Mouse (Mus musculus): ENCODE measurements at regions not wholly inside any gene's neighbourhood (a gene's known extent, or its start where the extent isn't known, plus 50 kb on each side); places are given as distances from the start of the nearest gene placed in this dataset.
"Not testable (repeated sequence)": the region's sequence is repeated elsewhere in the genome, so short reads cannot be mapped to it uniquely, and the experiment has no call there.

GRCm38 (mm10) chr4:71454811-71455210 lies 303.0 kb downstream of the Gm11232 start:
- no peaks in the 10 kb centered on the region for H3K27me3 ChIP-seq (ENCODE audit: control insufficient read depth, insufficient read depth, low read length)
- no peak for DNase-seq (ENCODE audit: low spot score, missing footprints)
- no peak overlapping the region for H3K27ac ChIP-seq (ENCODE audit: low read depth, low read length)
- 0 out of 2 replicates have a peak, but pooled peaks have one; percentile 40 for ATAC-seq (ENCODE audit: low FRiP score)
- no peaks in the 10 kb centered on the region for H3K36me3 ChIP-seq (ENCODE audit: control insufficient read depth, insufficient read depth, low read length)
- no peak overlapping the region for H3K9ac ChIP-seq (ENCODE audit: low read length)
- H3K9me3 ChIP-seq (ENCODE audit: control insufficient read depth, low read length): no peaks in the 10 kb centered on the region
- H3K4me3 ChIP-seq (ENCODE audit: low read depth, low read length): no peak overlapping the region
- no peaks in the 10 kb centered on the region for H3K4me1 ChIP-seq (ENCODE audit: control insufficient read depth, insufficient read depth, low read length)
- no peak overlapping the region for H3K4me2 ChIP-seq
- 54% methylated on average over 3 of the region's 3 CpGs for WGBS

- Histone ChIP-seq H3K36me3 (ENCODE audit: control insufficient read depth, insufficient read depth, low read length) (no peaks in the 10 kb centered on the region), H3K27me3 (ENCODE audit: control insufficient read depth, insufficient read depth, low read length) (no peaks in the 10 kb centered on the region), H3K4me3 (ENCODE audit: low read depth, low read length) (no peak overlapping the region), H3K4me1 (ENCODE audit: control insufficient read depth, insufficient read depth, low read length) (no peaks in the 10 kb centered on the region), H3K27ac (ENCODE audit: low read depth, low read length) (no peak overlapping the region), H3K9me3 (ENCODE audit: control insufficient read depth, low read length) (no peaks in the 10 kb centered on the region), H3K4me2 (no peak overlapping the region), H3K9ac (ENCODE audit: low read length) (no peak overlapping the region)
- no peak for ATAC-seq (ENCODE audit: low FRiP score)
- 95% methylated on average over 3 of the region's 3 CpGs for WGBS
- no peak for DNase-seq (ENCODE audit: low spot score, missing footprints)
These were observed 304.3 kb downstream of the Gm11232 start for GRCm38 (mm10) chr4:71453499-71453898.

- Histone ChIP-seq H3K4me3 (ENCODE audit: low read depth, low read length) (no peak overlapping the region), H3K4me2 (no peak overlapping the region), H3K36me3 (ENCODE audit: control insufficient read depth, insufficient read depth, low read length) (no peaks in the 10 kb centered on the region), H3K9ac (ENCODE audit: low read length) (no peak overlapping the region), H3K27ac (ENCODE audit: low read depth, low read length) (no peak overlapping the region), H3K4me1 (ENCODE audit: control insufficient read depth, insufficient read depth, low read length) (no peaks in the 10 kb centered on the region), H3K27me3 (ENCODE audit: control insufficient read depth, insufficient read depth, low read length) (no peaks in the 10 kb centered on the region), H3K9me3 (ENCODE audit: control insufficient read depth, low read length) (no peaks in the 10 kb centered on the region)
- no peak for ATAC-seq (ENCODE audit: low FRiP score)
- 91% methylated on average over 2 of the region's 2 CpGs for WGBS
- DNase-seq (ENCODE audit: low spot score, missing footprints): no peak
These were observed 311.3 kb downstream of the Gm11232 start for GRCm38 (mm10) chr4:71446461-71446860.

- no peak overlapping the region for H3K27ac ChIP-seq (ENCODE audit: low read depth, low read length)
- H3K4me2 ChIP-seq: no peak overlapping the region
- DNase-seq (ENCODE audit: low spot score, missing footprints) (no peak), ATAC-seq (ENCODE audit: low FRiP score) (no peak)
- no peaks in the 10 kb centered on the region for H3K36me3 ChIP-seq (ENCODE audit: control insufficient read depth, insufficient read depth, low read length)
- WGBS: 94% methylated on average over 3 of the region's 3 CpGs
- H3K9me3 ChIP-seq (ENCODE audit: control insufficient read depth, low read length): no peaks in the 10 kb centered on the region
- H3K4me1 ChIP-seq (ENCODE audit: control insufficient read depth, insufficient read depth, low read length): no peaks in the 10 kb centered on the region
- H3K4me3 ChIP-seq (ENCODE audit: low read depth, low read length): no peak overlapping the region
- H3K27me3 ChIP-seq (ENCODE audit: control insufficient read depth, insufficient read depth, low read length): no peaks in the 10 kb centered on the region
- H3K9ac ChIP-seq (ENCODE audit: low read length): no peak overlapping the region
These were observed 326.4 kb downstream of the Gm11232 start for GRCm38 (mm10) chr4:71431245-71431929.

GRCm38 (mm10) chr4:71422121-71422520 lies 335.6 kb downstream of the Gm11232 start:
- H3K4me2 ChIP-seq; H3K27me3 ChIP-seq (ENCODE audit: control insufficient read depth, insufficient read depth, low read length); H3K4me1 ChIP-seq (ENCODE audit: control insufficient read depth, insufficient read depth, low read length); H3K4me3 ChIP-seq (ENCODE audit: low read depth, low read length); ATAC-seq (ENCODE audit: low FRiP score); H3K36me3 ChIP-seq (ENCODE audit: control insufficient read depth, insufficient read depth, low read length); H3K27ac ChIP-seq (ENCODE audit: low read depth, low read length); H3K9ac ChIP-seq (ENCODE audit: low read length); DNase-seq (ENCODE audit: low spot score, missing footprints); H3K9me3 ChIP-seq (ENCODE audit: control insufficient read depth, low read length): not testable (repeated sequence)
- WGBS: 89% methylated on average over 7 of the region's 7 CpGs

GRCm38 (mm10) chr4:71409867-71410266 lies 347.9 kb downstream of the Gm11232 start:
- Histone ChIP-seq H3K36me3 (ENCODE audit: control insufficient read depth, insufficient read depth, low read length) (no peaks in the 10 kb centered on the region), H3K27me3 (ENCODE audit: control insufficient read depth, insufficient read depth, low read length) (no peaks in the 10 kb centered on the region), H3K4me3 (ENCODE audit: low read depth, low read length) (no peak overlapping the region), H3K4me2 (no peak overlapping the region), H3K9ac (ENCODE audit: low read length) (no peak overlapping the region), H3K9me3 (ENCODE audit: control insufficient read depth, low read length) (no peaks in the 10 kb centered on the region), H3K27ac (ENCODE audit: low read depth, low read length) (no peak overlapping the region), H3K4me1 (ENCODE audit: control insufficient read depth, insufficient read depth, low read length) (no peaks in the 10 kb centered on the region)
- DNase-seq (ENCODE audit: low spot score, missing footprints) (no peak), ATAC-seq (ENCODE audit: low FRiP score) (no peak)

- WGBS: 90% methylated on average over 1 of the region's 1 CpGs
- Histone ChIP-seq H3K4me2 (no peak overlapping the region), H3K9ac (ENCODE audit: low read length) (no peak overlapping the region), H3K4me1 (ENCODE audit: control insufficient read depth, insufficient read depth, low read length) (no peaks in the 10 kb centered on the region), H3K27ac (ENCODE audit: low read depth, low read length) (no peak overlapping the region), H3K9me3 (ENCODE audit: control insufficient read depth, low read length) (no peaks in the 10 kb centered on the region), H3K4me3 (ENCODE audit: low read depth, low read length) (no peak overlapping the region), H3K36me3 (ENCODE audit: control insufficient read depth, insufficient read depth, low read length) (no peaks in the 10 kb centered on the region), H3K27me3 (ENCODE audit: control insufficient read depth, insufficient read depth, low read length) (no peaks in the 10 kb centered on the region)
- DNase-seq (ENCODE audit: low spot score, missing footprints) (no peak), ATAC-seq (ENCODE audit: low FRiP score) (no peak)
These were observed 367.3 kb downstream of the Gm11232 start for GRCm38 (mm10) chr4:71390444-71390843.

- Histone ChIP-seq H3K9me3 (ENCODE audit: control insufficient read depth, low read length) (no peaks in the 10 kb centered on the region), H3K36me3 (ENCODE audit: control insufficient read depth, insufficient read depth, low read length) (no peaks in the 10 kb centered on the region), H3K27ac (ENCODE audit: low read depth, low read length) (no peak overlapping the region), H3K9ac (ENCODE audit: low read length) (no peak overlapping the region), H3K4me2 (no peak overlapping the region), H3K27me3 (ENCODE audit: control insufficient read depth, insufficient read depth, low read length) (no peaks in the 10 kb centered on the region), H3K4me1 (ENCODE audit: control insufficient read depth, insufficient read depth, low read length) (no peaks in the 10 kb centered on the region), H3K4me3 (ENCODE audit: low read depth, low read length) (no peak overlapping the region)
- WGBS: 90% methylated on average over 5 of the region's 5 CpGs
- ATAC-seq (ENCODE audit: low FRiP score) (no peak), DNase-seq (ENCODE audit: low spot score, missing footprints) (no peak)
These were observed 388.5 kb downstream of the Gm11232 start for GRCm38 (mm10) chr4:71369276-71369675.

- 69% methylated on average over 1 of the region's 1 CpGs for WGBS
- Histone ChIP-seq H3K4me3 (ENCODE audit: low read depth, low read length) (no peak overlapping the region), H3K4me2 (no peak overlapping the region), H3K36me3 (ENCODE audit: control insufficient read depth, insufficient read depth, low read length) (no peaks in the 10 kb centered on the region), H3K9ac (ENCODE audit: low read length) (no peak overlapping the region), H3K4me1 (ENCODE audit: control insufficient read depth, insufficient read depth, low read length) (no peaks in the 10 kb centered on the region), H3K27me3 (ENCODE audit: control insufficient read depth, insufficient read depth, low read length) (no peaks in the 10 kb centered on the region), H3K9me3 (ENCODE audit: control insufficient read depth, low read length) (no peaks in the 10 kb centered on the region), H3K27ac (ENCODE audit: low read depth, low read length) (no peak overlapping the region)
- ATAC-seq (ENCODE audit: low FRiP score) (no peak), DNase-seq (ENCODE audit: low spot score, missing footprints) (no peak)
These were observed 394.0 kb downstream of the Gm11232 start for GRCm38 (mm10) chr4:71363761-71364160.

Data from midbrain, embryonic 11.5 days (tissue).